ENCODE assay signal across 9 mouse cellular contexts in genomic region chr9:14697903-14698302, GRCm38 (mm10). TPM values are rescaled to one million over a fixed set of nuclear protein-coding genes. Genes with fewer than 3 reads are reported as not detected.
A peak's percentile ranks its signal among the peaks of the same experiment; 100 is the strongest.
DNase-seq lines count a peak whose midpoint lies in the region; ATAC-seq and TF ChIP-seq lines count a peak whose summit lies in the region.
"Had no signal": no experiment of that assay in that cellular context is flagged by ENCODE, and none has a peak within 500 bp of the region (broad histone marks: within the 10 kb centered on the region; RNA-seq: fewer than 3 reads in every experiment).

No protein-coding gene starts in this region.

- TF ChIP-seq POLR2A in testis, adult 2 months (IDR thresholded peaks at IDR 0.05; ENCODE audit: control insufficient read depth, low read depth, low read length): no peak

- ATAC-seq in lung, postnatal 0 days: peak; percentile 38

- H3K36me3 ChIP-seq in testis, adult 2 months (ENCODE audit: control insufficient read depth, insufficient read depth, low read length): no peaks in the 10 kb centered on the region
- no peaks in the 10 kb centered on the region for H3K36me3 ChIP-seq in lung, postnatal 0 days (ENCODE audit: insufficient read depth, low read length)
- H3K36me3 ChIP-seq: heart, embryonic 15.5 days had no signal

- no peak for TF ChIP-seq EP300 in lung, postnatal 0 days (IDR thresholded peaks at IDR 0.05)

- H3K9ac ChIP-seq in lung, postnatal 0 days (replicated peaks; ENCODE audit: low read depth): no peak overlapping the region
- H3K9ac ChIP-seq: heart, embryonic 15.5 days had no signal

- TF ChIP-seq CTCF in testis, adult 2 months (IDR thresholded peaks at IDR 0.05; ENCODE audit: control insufficient read depth, insufficient read depth, insufficient replicate concordance, low read depth, low read length): peak; percentile 40; the same call in 1 of the 2 replicates
- peak; percentile 75 for TF ChIP-seq CTCF in lung, postnatal 0 days (IDR thresholded peaks at IDR 0.05)

- no peak overlapping the region for H3K4me3 ChIP-seq in testis, adult 2 months (ENCODE audit: control insufficient read depth, low read depth, low read length)
- no peak overlapping the region for H3K4me3 ChIP-seq in lung, postnatal 0 days (ENCODE audit: low read depth, low read length)
- H3K4me3 ChIP-seq: heart, embryonic 15.5 days had no signal

- WGBS in lung, postnatal 0 days: 49% methylated on average over 4 of the region's 4 CpGs

- peak; percentile 25 to 40 for DNase-seq in adrenal gland, postnatal 36 days
- no peak for DNase-seq in adrenal gland, adult 2 months
- no peak for DNase-seq in testis, postnatal 14 days (ENCODE audit: low spot score)
- DNase-seq in lung, postnatal 0 days (ENCODE audit: low spot score): peak; percentile 51
- no peak for DNase-seq in urinary bladder, adult 2 months (ENCODE audit: low spot score)
- no peak for DNase-seq in left cerebral cortex, adult 18-20 months (ENCODE audit: low spot score in 2 of 2)
- DNase-seq in layer of hippocampus, postnatal 25 days (ENCODE audit: extremely low spot score in 1 of 2, low spot score in 1 of 2): no peak

- no peaks in the 10 kb centered on the region for H3K9me3 ChIP-seq in lung, postnatal 0 days (ENCODE audit: low read length)
- H3K9me3 ChIP-seq: heart, embryonic 15.5 days had no signal

- no peaks in the 10 kb centered on the region for H3K27me3 ChIP-seq in testis, adult 2 months (ENCODE audit: control insufficient read depth, insufficient read depth, low read length)
- no peaks in the 10 kb centered on the region for H3K27me3 ChIP-seq in lung, postnatal 0 days (replicated peaks; ENCODE audit: insufficient read depth, low read length)
- H3K27me3 ChIP-seq: heart, embryonic 15.5 days had no signal

- no peaks in the 10 kb centered on the region; the same call in 1 of the 2 replicates for H3K4me1 ChIP-seq in testis, adult 2 months (ENCODE audit: control insufficient read depth, insufficient read depth, low read length)
- H3K4me1 ChIP-seq in lung, postnatal 0 days (ENCODE audit: insufficient read depth, low read depth, low read length): no peaks in the 10 kb centered on the region
- H3K4me1 ChIP-seq: heart, embryonic 15.5 days had no signal

- no peak overlapping the region for H3K4me2 ChIP-seq in lung, postnatal 0 days (replicated peaks; ENCODE audit: low read depth, low read length)
- H3K4me2 ChIP-seq: heart, embryonic 15.5 days had no signal

- H3K27ac ChIP-seq in testis, adult 2 months (ENCODE audit: control insufficient read depth, insufficient read depth, low read depth, low read length): no peak overlapping the region
- no peak overlapping the region for H3K27ac ChIP-seq in lung, postnatal 0 days (ENCODE audit: low read length)
- H3K27ac ChIP-seq: heart, embryonic 15.5 days had no signal

RNA-seq across cellular contexts. Expression of gene Piwil4, which starts 42.6 kb away (rescaled TPM):
- total RNA-seq in adrenal gland, postnatal 36 days (2021): under 1 TPM in 1 of 2 experiments, not detected in 1; 0.20 TPM
- total RNA-seq in adrenal gland, adult 2 months (2021): under 1 TPM in 1 of 2 experiments, not detected in 1; 0.14 TPM
- 0.10 and 0.16 TPM in 2 replicates for polyA plus RNA-seq in adrenal gland, adult 2 months (2012; rRNA removed)
- 0.56 and 0.66 TPM in 2 replicates for polyA plus RNA-seq in testis, adult 2 months (2012; rRNA removed)
- polyA plus RNA-seq in lung, postnatal 0 days (2015; fragmentation: Nextera tagmentation; extraction: Ambion mirVana): 9.1 and 9.8 TPM in 2 replicates
- 0.62 and 0.67 TPM in 2 replicates for polyA plus RNA-seq in urinary bladder, adult 2 months (2012; rRNA removed)
- total RNA-seq in left cerebral cortex, adult 18-20 months (2021): not detected
- total RNA-seq in layer of hippocampus, postnatal 25 days (2021): not detected

RNA-seq across cellular contexts. Expression of gene Amotl1, which starts 53.0 kb away (rescaled TPM):
- 10 to 100 TPM; 33.0 to 51.6 TPM for total RNA-seq in adrenal gland, postnatal 36 days (2021)
- 10 to 100 TPM; 31.8 to 46.0 TPM for total RNA-seq in adrenal gland, adult 2 months (2021)
- polyA plus RNA-seq in adrenal gland, adult 2 months (2012; rRNA removed): 22.2 and 27.0 TPM in 2 replicates
- polyA plus RNA-seq in testis, adult 2 months (2012; rRNA removed): 43.2 and 54.9 TPM in 2 replicates
- polyA plus RNA-seq in lung, postnatal 0 days (2015; fragmentation: Nextera tagmentation; extraction: Ambion mirVana): 12.9 and 14.3 TPM in 2 replicates
- 21.7 and 32.7 TPM in 2 replicates for polyA plus RNA-seq in urinary bladder, adult 2 months (2012; rRNA removed)
- total RNA-seq in left cerebral cortex, adult 18-20 months (2021): 10 to 100 TPM; 18.3 to 19.8 TPM
- total RNA-seq in layer of hippocampus, postnatal 25 days (2021): 10 to 100 TPM; 14.1 to 14.9 TPM

RNA-seq across cellular contexts. Expression of gene Fut4, which starts 54.3 kb away (rescaled TPM):
- total RNA-seq in adrenal gland, postnatal 36 days (2021): 1 to 10 TPM; 1.2 TPM
- 1 to 10 TPM in 1 of 2 experiments, under 1 TPM in 1; 0.35 to 2.0 TPM for total RNA-seq in adrenal gland, adult 2 months (2021)
- 1.7 and 1.8 TPM in 2 replicates for polyA plus RNA-seq in adrenal gland, adult 2 months (2012; rRNA removed)
- 0.22 and 0.46 TPM in 2 replicates for polyA plus RNA-seq in testis, adult 2 months (2012; rRNA removed)
- 6.1 and 7.8 TPM in 2 replicates for polyA plus RNA-seq in lung, postnatal 0 days (2015; fragmentation: Nextera tagmentation; extraction: Ambion mirVana)
- 5.1 and 5.2 TPM in 2 replicates for polyA plus RNA-seq in urinary bladder, adult 2 months (2012; rRNA removed)
- under 1 TPM; 0.21 to 0.23 TPM for total RNA-seq in left cerebral cortex, adult 18-20 months (2021)
- under 1 TPM; 0.14 to 0.20 TPM for total RNA-seq in layer of hippocampus, postnatal 25 days (2021)

Comparison
In these comparisons a context has a peak if more than half of its experiments do, and no peak if none do; other contexts are left out.
1. DNase-seq: peak in adrenal gland, postnatal 36 days (2 of 2) and lung, postnatal 0 days (single experiment); none in adrenal gland, adult 2 months (single experiment), testis, postnatal 14 days (single experiment), urinary bladder, adult 2 months (single experiment), left cerebral cortex, adult 18-20 months (0 of 2) and layer of hippocampus, postnatal 25 days (0 of 2).